Mouse (Mus musculus): ENCODE results near the gene Hoxb7.

- TF ChIP-seq CTCF (conservative IDR thresholded peaks at IDR 0.05; ENCODE audit: insufficient read depth, insufficient read length, low read depth, low read length), result no peak
- TF ChIP-seq POLR2A (IDR thresholded peaks at IDR 0.05; ENCODE audit: low read depth, low read length), result no peak
Measured at GRCm38 (mm10) chr11:96297428-96297827, 11.0 kb downstream of the Hoxb7 start.
